Mouse (Mus musculus) right cerebral cortex, postnatal 14 days (tissue): ENCODE measurements around the gene Sprtn.
A peak's percentile ranks its signal among the peaks of the same experiment; 100 is the strongest.

Source experiments
- DNase-seq: peaks from one replicate; pipeline ENCODE4 v3.0.0; 2022

Sprtn gene

GRCm38 (mm10) chr8:124905482-124905881, 7.8 kb downstream of the Sprtn start:
- no peak for DNase-seq

GRCm38 (mm10) chr8:124909936-124910335, 12.2 kb downstream of the Sprtn start:
- no peak for DNase-seq

DNA sequence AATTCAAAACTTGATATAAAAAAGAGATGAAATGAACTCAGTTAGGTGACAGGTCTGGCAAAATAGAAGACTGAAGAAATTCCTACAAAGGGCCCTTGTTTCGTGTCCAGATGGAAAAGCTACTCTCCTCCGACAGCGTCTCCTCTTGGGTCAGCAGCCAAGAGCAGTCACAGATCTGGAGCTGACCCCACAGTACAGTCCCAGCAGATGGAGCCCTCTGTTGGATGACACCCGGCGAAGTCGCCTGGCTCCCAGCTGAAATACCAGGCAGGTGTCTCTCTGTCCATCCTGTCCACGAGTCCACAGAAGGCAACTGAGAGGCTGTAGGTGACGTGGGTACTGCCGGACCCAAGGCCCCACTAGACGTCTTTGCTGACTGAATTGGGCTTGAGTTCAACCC, 12.7 kb downstream of the Sprtn start:
- no peak for DNase-seq

DNA sequence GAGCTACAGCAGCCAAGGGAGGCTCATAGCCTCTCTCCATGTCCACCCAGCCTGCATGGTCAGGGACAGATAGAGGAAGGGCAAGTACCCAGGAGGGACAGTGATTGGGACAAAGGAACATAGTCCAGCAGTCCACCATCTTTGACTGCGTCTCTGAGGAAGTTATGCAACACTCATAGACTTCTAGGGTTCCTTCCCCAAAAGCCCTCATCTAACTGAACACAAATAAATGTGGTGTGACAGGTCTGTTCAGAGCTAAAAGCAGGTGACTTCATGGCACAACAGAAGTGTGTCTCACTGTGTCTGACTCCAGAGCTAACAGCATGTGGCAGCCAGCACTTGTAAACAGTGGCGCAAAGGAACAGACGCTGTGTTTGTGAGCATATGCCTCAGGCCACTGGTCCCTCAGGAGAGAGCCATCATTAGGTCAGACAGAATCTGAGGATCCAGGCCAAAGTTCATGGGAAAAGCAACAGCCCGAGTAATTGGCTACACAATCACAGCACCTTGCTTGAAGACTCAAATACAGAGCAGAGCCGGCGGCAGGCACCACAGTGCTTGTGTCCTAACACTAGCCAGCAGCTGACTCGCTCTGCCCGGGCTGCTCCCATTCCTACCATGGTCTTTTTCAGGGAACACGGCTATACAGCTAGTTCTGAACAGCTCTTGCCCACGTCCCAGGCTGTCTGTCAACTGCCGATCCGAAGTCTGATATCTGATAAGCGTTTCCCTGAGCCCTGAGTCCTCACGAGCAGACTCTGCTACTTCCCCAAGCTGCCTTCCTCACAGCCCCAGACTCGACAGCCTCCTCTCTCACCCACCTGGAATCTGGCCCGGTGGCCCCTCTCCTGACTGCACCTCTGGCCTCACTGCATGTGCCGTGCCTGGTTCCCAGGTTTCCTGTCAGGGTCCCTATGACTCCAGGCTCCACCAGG, 14.5 kb downstream of the Sprtn start:
- no peak for DNase-seq

DNA sequence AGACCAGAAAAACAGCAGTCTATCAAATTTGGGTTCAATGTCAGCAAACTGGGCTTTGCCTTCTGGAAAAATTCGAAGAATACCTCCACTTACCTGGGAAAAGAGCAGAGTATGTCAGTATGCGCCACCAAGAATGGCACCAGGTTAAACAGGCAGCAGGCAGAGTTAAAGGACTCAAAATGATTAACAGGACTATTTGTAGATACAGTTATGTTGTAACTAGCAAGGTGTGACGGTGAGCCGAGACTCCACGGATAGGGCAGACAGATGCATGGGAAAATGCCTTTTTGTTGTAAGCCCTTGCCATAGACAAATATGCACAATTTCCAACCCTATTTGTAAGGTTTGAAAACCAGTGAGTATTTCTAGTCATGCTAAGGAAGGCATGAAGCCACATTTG, 16.4 kb downstream of the Sprtn start:
- no peak for DNase-seq

GRCm38 (mm10) chr8:124917741-124918484, 20.2 kb downstream of the Sprtn start:
- no peak for DNase-seq

DNA sequence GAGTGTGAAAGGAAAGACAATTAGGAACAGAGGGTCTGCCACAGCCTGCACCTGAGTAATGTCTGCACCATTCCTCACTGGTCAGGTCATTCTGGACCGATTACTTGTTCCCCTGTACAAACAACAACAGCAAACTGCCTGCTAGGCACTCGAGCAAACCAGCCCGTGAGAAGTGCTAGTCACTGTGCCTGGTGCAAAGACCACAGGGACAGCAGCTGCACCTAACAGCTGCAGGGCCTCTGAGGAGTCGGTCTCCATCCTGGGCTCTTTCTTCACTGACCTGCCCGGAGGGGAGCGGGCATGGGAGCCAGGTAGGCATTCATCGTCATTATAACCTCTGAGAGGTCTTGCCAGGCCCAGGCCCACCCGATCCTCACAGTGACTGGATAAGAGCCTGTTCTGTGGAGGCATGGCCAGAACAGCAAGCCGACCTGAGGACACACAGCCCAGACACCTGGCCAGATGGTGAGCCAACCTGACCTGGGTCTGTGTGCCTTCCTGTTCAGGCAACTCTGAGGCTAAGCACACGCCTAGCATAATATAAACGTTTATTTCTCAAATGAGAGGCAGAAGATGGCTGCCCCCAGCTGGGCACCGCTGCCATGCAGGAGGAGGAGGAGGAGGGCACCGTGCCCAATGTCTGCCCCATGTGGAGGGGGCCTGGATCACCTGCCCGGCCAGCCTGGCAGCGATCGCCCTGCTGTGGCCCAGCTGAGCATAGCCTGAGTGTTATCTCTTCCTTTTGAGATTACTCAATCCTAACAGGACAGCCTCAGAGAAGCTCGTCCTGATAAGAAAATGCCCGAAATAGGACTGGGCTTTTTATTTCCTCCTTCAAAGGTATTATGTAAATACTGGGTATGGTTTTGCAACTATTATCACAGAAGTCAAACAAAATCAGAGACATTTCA, 23.9 kb downstream of the Sprtn start:
- no peak for DNase-seq

GRCm38 (mm10) chr8:124922490-124923089, 24.9 kb downstream of the Sprtn start:
- no peak for DNase-seq

DNA sequence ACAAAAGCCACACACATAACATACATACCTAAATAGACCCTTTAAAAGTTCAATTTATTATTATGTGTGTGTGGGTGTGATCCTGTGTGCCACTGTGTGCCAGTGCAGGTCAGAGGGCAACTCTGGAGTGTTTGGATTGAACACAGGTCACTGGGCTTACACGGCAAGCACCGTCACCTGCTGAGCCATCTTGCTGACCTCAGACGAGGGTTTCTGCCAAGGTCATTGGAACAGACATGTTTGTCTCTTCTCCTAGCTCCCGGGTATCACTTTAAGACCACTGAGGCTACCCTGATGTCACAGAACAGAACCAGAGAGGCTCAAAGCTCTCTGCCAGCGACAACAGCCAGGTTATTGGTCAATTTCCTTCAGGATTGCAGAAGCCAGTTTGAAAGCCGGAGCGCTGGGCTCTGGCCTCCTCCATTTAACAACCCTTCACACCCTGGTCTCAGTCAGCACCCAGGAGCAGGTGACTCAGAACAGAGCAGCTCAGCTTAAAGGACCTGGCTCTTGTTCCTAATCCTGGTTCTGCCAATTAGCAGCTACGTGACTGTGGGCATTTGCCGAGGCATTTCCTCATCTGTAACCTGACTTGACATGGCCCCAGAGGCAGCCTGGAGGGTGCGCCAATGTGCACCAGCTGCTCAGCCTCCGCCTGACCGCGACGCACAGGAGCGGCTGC, 26.4 kb downstream of the Sprtn start:
- DNase-seq: no peak

- no peak for DNase-seq
Observed at GRCm38 (mm10) chr8:124925544-124926266, 28.0 kb downstream of the Sprtn start.

DNA sequence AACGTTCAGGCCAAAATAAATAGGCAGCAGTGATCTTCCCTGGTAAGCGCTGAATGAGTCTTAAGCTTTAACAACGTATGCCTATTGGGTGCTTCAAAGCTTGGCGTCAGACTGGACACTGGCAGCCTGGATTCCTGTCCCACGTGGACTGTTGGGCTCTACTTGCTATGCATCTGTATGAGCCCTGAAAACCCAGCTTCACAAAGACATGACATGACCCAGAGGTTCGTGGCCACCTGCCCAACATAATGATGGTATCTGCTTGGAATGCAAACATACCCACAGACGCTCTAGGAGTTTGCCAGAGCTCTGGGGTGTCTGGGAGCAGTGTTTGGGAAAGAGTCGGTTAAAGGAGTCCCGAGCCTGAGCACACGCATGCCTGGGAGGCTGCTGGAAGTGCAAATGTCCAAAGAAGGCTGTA, 28.7 kb downstream of the Sprtn start:
- no peak for DNase-seq

DNA sequence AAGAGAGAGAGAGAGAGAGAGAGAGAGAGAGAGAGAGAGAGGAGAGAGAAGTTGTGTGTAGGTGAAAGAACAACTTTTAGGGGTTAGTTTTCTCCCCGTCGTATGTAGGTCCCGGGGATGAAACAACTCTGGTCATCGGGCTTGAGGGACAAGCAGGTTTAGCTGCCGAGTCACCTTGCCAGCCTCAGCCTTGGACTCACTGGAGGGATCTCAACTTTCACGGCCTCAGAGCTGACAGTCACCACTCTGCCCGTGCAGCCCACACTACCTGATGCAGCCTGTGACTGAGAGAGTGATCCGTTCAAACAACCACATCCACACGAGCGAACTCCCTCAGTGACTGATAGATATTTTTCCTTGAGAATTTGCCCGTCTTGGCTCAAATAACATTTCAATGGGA, 31.3 kb downstream of the Sprtn start:
- no peak for DNase-seq

DNA sequence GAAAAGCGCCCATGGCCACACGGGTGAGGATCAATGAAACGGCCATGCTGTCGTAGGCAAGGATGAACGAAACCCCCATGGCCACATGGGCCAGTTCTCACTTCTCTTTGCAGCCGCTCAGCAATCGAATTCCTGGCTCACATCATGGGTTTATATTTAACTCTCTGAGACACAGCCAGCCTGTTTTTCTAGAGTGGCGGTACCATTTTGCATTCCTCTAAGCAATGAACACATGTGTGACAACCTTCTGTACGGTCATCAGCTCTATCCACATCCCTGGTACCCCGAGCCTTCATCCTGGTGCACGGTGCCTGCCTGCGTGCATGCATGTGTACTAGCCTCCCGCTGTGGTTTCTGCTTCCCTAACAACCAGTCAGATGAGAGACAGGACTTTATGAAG, 32.4 kb downstream of the Sprtn start:
- DNase-seq: peak; percentile 20

- no peak for DNase-seq
Observed at GRCm38 (mm10) chr8:124930649-124931048, 33.0 kb downstream of the Sprtn start.

DNA sequence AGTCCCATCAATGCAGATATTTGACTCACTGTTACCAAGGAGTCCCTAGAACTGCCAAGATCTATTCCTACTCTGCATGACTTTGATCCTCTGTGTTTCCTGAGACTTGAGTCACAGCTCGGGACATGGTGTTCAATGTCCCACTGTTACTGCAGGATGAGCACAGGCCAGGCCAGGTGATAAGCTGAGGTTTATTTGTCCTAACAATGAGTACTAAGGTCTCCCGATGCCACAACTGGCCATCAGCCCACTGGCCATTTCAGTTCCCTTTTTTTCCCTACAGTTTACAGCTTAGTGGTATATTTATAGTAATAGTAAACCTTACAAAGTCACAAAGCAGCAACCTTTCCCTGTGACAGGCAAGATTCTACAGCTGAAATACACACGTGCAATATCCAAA, 34.7 kb downstream of the Sprtn start:
- no peak for DNase-seq

GRCm38 (mm10) chr8:124935116-124935515, 37.4 kb downstream of the Sprtn start:
- DNase-seq: no peak

GRCm38 (mm10) chr8:124936699-124937098, 39.0 kb downstream of the Sprtn start:
- DNase-seq: no peak

DNA sequence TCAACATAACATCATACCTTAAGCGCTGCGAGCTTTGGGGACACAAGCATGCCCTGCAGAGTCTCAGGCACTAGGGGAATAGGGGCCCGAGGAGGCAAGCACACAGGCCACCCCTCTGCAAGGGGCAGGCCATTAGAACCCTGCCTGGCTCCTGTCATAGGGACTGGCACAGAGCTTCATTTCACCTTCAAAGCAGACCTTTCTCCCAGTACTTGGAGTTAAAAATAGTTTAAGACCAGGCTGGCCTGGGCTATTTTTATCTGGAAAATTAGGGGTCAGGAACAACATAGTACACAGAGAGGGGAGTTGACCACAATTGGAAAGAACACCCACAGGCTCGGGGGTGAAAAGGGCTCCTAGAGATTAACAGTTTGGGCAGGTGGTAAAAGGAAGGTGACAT, 39.6 kb downstream of the Sprtn start:
- DNase-seq: no peak

DNA sequence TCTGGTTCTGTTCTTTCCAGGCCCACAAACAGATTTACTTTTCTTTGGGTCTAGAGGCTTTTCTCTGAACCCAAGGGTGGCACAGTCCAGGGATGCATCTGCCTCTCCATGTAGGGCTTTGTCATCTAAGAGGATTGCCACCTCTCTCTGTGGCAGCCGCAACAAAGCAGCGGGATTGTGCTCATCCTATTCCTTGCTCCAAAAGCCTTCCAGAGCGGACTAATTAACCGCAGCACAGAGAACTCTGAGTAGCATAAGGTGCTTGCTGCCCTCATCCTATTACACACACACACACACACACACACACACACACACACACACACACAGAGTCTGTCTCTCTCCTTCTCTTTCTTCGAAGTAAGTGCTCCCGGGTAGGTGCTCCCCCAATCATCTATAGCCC, 46.1 kb downstream of the Sprtn start:
- DNase-seq: no peak

DNA sequence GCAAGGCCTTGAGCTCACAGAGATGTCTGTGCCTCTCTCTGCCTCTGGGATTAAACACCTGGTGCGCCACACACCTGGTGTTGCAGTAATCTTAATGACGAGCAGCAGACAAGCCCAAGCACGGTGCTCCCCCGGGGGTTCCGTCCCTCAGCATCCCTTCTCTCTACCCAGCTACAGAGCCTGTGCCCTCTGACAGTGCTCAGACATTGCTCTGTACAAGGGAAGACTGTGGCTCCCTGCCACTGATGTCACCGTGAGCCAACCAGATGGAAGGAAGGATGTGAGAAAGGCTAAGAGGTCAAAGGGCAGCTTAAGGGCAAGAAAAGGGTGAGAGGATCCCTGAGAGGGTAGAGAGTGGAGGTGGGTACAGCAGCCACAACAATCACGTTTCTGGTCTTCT, 46.7 kb downstream of the Sprtn start:
- no peak for DNase-seq
